Mouse (Mus musculus) c-Kit-negative CD71-positive TER-119-positive erythroid progenitor cells, embryonic 14.5 days (primary cell): ENCODE results near the gene Ubap2l.
A peak's percentile ranks its signal among the peaks of the same experiment; 100 is the strongest.

Source experiments
- DNase-seq: peaks from one replicate; pipeline ENCODE4 v3.0.0-alpha.2; 2013; ENCODE audit warnings: low read depth, low spot score

Ubap2l gene

GRCm38 (mm10) chr3:90052351-90053241 is at the start of gene Ubap2l:
Gene Ubap2l, minus strand, starts transcription at chr3:90052628.
- DNase-seq, result peak; percentile 90

- DNase-seq, result no peak
Measured at GRCm38 (mm10) chr3:90101673-90102072, 49.2 kb upstream of the Ubap2l start.

- no peak for DNase-seq
Measured at GRCm38 (mm10) chr3:90101010-90101409, 48.6 kb upstream of the Ubap2l start.

GRCm38 (mm10) chr3:90097928-90098327 is 45.5 kb upstream of the Ubap2l start:
- DNase-seq, result no peak

- no peak for DNase-seq
Measured at GRCm38 (mm10) chr3:90094453-90094852, 42.0 kb upstream of the Ubap2l start.

- no peak for DNase-seq
Measured at GRCm38 (mm10) chr3:90090892-90091291, 38.5 kb upstream of the Ubap2l start.

GRCm38 (mm10) chr3:90088617-90089016 is 36.2 kb upstream of the Ubap2l start:
- DNase-seq, result no peak

- no peak for DNase-seq
Measured at GRCm38 (mm10) chr3:90086068-90086467, 33.6 kb upstream of the Ubap2l start.

GRCm38 (mm10) chr3:90085281-90085680 is 32.9 kb upstream of the Ubap2l start:
- no peak for DNase-seq

GRCm38 (mm10) chr3:90084790-90085189 is 32.4 kb upstream of the Ubap2l start:
- no peak for DNase-seq

- DNase-seq, result no peak
Measured at GRCm38 (mm10) chr3:90083698-90084324, 31.4 kb upstream of the Ubap2l start.

GRCm38 (mm10) chr3:90083034-90083433 is 30.6 kb upstream of the Ubap2l start:
- no peak for DNase-seq

GRCm38 (mm10) chr3:90081365-90082240 is 29.2 kb upstream of the Ubap2l start:
- no peak for DNase-seq

- no peak for DNase-seq
Measured at GRCm38 (mm10) chr3:90080498-90080863, 28.1 kb upstream of the Ubap2l start.

GRCm38 (mm10) chr3:90079763-90080497 is 27.5 kb upstream of the Ubap2l start:
- DNase-seq, result peak; percentile 46

- DNase-seq, result peak; percentile 88
Measured at GRCm38 (mm10) chr3:90079133-90079762, 26.8 kb upstream of the Ubap2l start.

GRCm38 (mm10) chr3:90078224-90078623 is 25.8 kb upstream of the Ubap2l start:
- DNase-seq, result no peak

- peak; percentile 75 for DNase-seq
Measured at GRCm38 (mm10) chr3:90076921-90077716, 24.7 kb upstream of the Ubap2l start.

GRCm38 (mm10) chr3:90072294-90072693 is 19.9 kb upstream of the Ubap2l start, which contains the start of gene Tpm3:
Gene Tpm3, plus strand, starts transcription at chr3:90072649.
- DNase-seq, result no peak

- DNase-seq, result no peak
Measured at GRCm38 (mm10) chr3:90069688-90070087, 17.3 kb upstream of the Ubap2l start.
